Mouse (Mus musculus) stomach, embryonic 16.5 days (tissue): ENCODE measurements around the gene Tmc7. TPM values are rescaled to one million over a fixed set of nuclear protein-coding genes. Genes with fewer than 3 reads are reported as not detected.

Experiments
- ATAC-seq: fragments of 200-750 bp; cut with Nextera tagmentation; 2 replicates; pipeline ENCODE4 v1.8.0; 2017; ENCODE audit warnings: moderate number of reproducible peaks, moderate TSS enrichment; ENCODE audit not compliant: insufficient read depth, low FRiP score
- H3K27ac ChIP-seq: fragments of 300-500 bp; sonication (generic); 2 replicates; pipeline ENCODE4 v1.5.1; 2014; ENCODE audit warnings: low read length
- H3K27me3 ChIP-seq: fragments of 300-500 bp; sonication (generic); 2 replicates; pipeline ENCODE4 v1.6.1; 2014; ENCODE audit warnings: low read length, control low read depth, mixed read lengths; ENCODE audit not compliant: control insufficient read depth, insufficient read depth
- H3K36me3 ChIP-seq: fragments of 300-500 bp; sonication (generic); 2 replicates; pipeline ENCODE4 v1.6.1; 2014; ENCODE audit warnings: low read length; ENCODE audit not compliant: control insufficient read depth, insufficient read depth
- H3K4me1 ChIP-seq: fragments of 300-500 bp; sonication (generic); 2 replicates; pipeline ENCODE4 v1.6.1; 2014; ENCODE audit warnings: low read length, control low read depth, mixed read lengths; ENCODE audit not compliant: control insufficient read depth, insufficient read depth
- H3K4me2 ChIP-seq: fragments of 300-500 bp; sonication (generic); 2 replicates; pipeline ENCODE4 v1.6.1; 2014; ENCODE audit warnings: low read depth, low read length, mixed read lengths
- H3K4me3 ChIP-seq: fragments of 300-500 bp; sonication (generic); replicated peaks from 2 replicates; pipeline ENCODE4 v1.5.1; 2014; ENCODE audit warnings: mild to moderate bottlenecking, low read length
- H3K9ac ChIP-seq: fragments of 300-500 bp; sonication (generic); 2 replicates; pipeline ENCODE4 v1.6.1; 2014; ENCODE audit warnings: low read length
- H3K9me3 ChIP-seq: fragments of 300-500 bp; sonication (generic); replicated peaks from 2 replicates; pipeline ENCODE4 v1.6.1; 2016; ENCODE audit warnings: low read length, control low read depth; ENCODE audit not compliant: control insufficient read depth
- WGBS: fragments of 180-500 bp; shearing (Covaris S2); extraction: QIAGEN DNeasy Blood & Tissue Kit; methylation state at CpG from one replicate; pipeline ENCODE4 v1.1.7; 2014; 5-methylcytosine and 5-hydroxymethylcytosine counted together
- polyA plus RNA-seq: library from polyadenylated mRNA; unstranded; fragments of >200 nt; fragmentation: Nextera tagmentation; extraction: Ambion mirVana; gene quantifications from 2 replicates; pipeline ENCODE4 v1.2.1, GENCODE M21; 2015

The Tmc7 gene
- polyA plus RNA-seq, 1 experiment from 2014 or later = 13.1 TPM

DNA sequence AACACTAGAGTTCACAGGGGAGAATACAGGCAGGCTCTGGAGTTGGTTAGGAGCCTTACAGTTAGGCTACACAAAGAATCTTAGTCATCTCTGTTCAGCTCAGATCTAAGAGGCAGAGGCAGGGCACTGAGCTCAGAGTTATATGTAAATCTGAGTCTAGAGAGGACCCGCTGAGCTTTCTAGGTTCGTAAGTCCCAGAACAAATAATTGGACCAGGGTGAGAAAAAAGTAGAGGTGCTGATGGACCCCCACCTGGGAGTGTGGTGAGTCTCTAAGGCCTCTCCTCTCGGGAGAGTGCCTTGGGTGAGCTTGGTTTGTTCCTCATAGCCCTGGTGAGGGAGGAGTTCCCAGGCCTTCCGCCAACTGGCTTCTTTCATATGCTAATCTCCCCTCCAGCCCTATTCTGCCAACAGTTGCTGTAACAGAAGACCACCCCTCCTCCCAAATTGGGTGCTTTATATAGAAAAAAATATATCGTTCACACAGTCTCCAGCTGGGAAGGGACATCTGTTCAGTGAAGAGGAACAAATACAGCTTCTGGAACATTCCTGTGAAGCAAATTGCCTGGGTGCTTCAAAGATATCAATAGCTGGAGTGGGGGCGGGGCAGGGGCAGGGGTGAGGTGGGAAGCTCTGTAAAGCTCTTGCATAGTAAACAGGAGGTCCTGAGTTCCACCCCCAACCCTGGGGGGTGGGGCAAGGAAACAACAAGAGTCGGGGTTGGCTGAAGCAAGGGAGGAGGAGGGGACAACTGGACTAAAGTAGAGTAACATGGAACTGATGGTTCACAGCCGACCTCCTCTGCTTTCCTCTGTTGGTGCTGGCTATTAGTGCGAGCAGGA lies 9.3 kb upstream of the Tmc7 start:
- Histone ChIP-seq H3K4me2 (no peak overlapping the region), H3K9me3 (no peaks in the 10 kb centered on the region), H3K27me3 (0 out of 2 replicates have a peak, but pooled peaks cover 5% of the 10 kb centered on the region), H3K4me3 (no peak overlapping the region), H3K27ac (peak overlapping the region; percentile 41; the same call in 1 of the 2 replicates), H3K4me1 (peaks cover 22% of the 10 kb centered on the region), H3K9ac (no peak overlapping the region), H3K36me3 (no peaks in the 10 kb centered on the region)
- ATAC-seq = no peak; the same call in 1 of the 2 replicates
- 13% methylated on average over 9 of the region's 9 CpGs for WGBS

GRCm38 (mm10) chr7:118592146-118592545 lies 7.6 kb upstream of the Tmc7 start:
- Histone ChIP-seq H3K9ac (no peak overlapping the region), H3K27ac (no peak overlapping the region), H3K36me3 (no peaks in the 10 kb centered on the region), H3K4me3 (no peak overlapping the region), H3K9me3 (no peaks in the 10 kb centered on the region), H3K27me3 (0 out of 2 replicates have a peak, but pooled peaks cover 5% of the 10 kb centered on the region), H3K4me1 (peaks cover 22% of the 10 kb centered on the region), H3K4me2 (no peak overlapping the region)
- ATAC-seq = no peak
- WGBS = 58% methylated on average over 6 of the region's 6 CpGs

DNA sequence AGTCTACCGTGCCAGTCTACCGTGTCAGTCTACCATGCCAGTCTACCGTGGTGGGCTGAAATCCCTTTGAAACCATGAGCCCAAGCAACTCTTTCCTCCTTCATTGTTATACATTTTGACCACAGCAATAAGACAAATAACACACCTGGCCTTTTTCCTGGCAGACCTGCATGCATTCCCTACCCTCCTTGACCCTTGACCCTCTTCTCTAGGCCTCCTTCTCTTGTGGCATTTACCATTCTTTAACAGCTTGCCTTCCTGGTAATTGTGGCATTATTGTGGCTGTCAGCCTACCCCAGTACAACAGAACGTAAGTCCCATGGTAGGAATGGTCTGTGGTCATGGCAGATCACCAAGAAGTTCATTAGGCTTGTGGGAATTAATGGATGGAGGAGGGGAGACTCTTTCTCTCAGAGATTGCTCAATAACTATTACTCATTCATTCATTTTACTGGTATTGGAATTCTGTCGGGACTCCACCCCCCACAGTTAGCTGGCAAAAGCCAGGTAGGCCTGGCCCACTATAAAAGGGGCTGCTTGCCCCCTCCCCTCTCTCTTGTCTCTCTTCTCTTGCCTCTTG lies 6.3 kb upstream of the Tmc7 start:
- no peak overlapping the region for H3K4me2 ChIP-seq
- no peak overlapping the region for H3K4me3 ChIP-seq
- no peaks in the 10 kb centered on the region for H3K36me3 ChIP-seq
- ATAC-seq = no peak
- no peaks in the 10 kb centered on the region for H3K27me3 ChIP-seq
- H3K9ac ChIP-seq = no peak overlapping the region
- H3K27ac ChIP-seq = no peak overlapping the region
- H3K9me3 ChIP-seq = no peaks in the 10 kb centered on the region
- WGBS = 87% methylated on average over 5 of the region's 5 CpGs
- peaks cover 22% of the 10 kb centered on the region for H3K4me1 ChIP-seq

DNA sequence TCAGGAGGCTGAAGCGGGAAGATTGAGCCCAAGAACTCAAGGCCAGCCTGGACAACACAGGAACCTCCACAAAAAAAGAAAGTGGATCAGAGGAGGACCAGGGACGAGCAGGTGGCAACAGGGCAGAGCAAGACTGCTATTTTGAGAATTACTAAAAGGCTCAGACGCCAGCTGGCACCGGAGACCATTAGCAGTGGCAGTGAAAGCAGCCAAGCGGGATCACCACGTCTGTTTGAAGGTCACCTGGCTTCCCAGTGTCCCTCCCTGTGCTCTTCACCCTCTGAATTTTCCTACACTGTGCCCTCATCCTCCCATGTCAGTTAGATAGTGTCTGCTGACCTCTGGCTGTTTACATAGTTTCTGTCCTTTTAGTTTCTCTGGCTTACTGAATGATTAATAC lies 1.3 kb upstream of the Tmc7 start:
- ATAC-seq = no peak
- H3K4me2 ChIP-seq = no peak overlapping the region
- H3K27me3 ChIP-seq = no peaks in the 10 kb centered on the region
- no peak overlapping the region for H3K4me3 ChIP-seq
- H3K9me3 ChIP-seq = no peaks in the 10 kb centered on the region
- H3K4me1 ChIP-seq = peaks cover 4% of the 10 kb centered on the region; the same call in 1 of the 2 replicates
- H3K9ac ChIP-seq = no peak overlapping the region
- no peaks in the 10 kb centered on the region for H3K36me3 ChIP-seq
- 61% methylated on average over 6 of the region's 6 CpGs for WGBS
- no peak overlapping the region for H3K27ac ChIP-seq

- WGBS = 67% methylated on average over 5 of the region's 5 CpGs
- ATAC-seq = no peak
- Histone ChIP-seq H3K4me2 (peak overlapping the region; percentile 95), H3K27ac (no peak overlapping the region), H3K9ac (peak overlapping the region; percentile 90; the same call in 1 of the 2 replicates), H3K36me3 (no peaks in the 10 kb centered on the region), H3K4me3 (peak overlapping the region; percentile 75), H3K9me3 (no peaks in the 10 kb centered on the region), H3K27me3 (no peaks in the 10 kb centered on the region), H3K4me1 (peaks cover 4% of the 10 kb centered on the region; the same call in 1 of the 2 replicates)
Observed at GRCm38 (mm10) chr7:118584926-118585325, 390 bp upstream of the Tmc7 start.

GRCm38 (mm10) chr7:118583821-118584220 lies 715 bp downstream of the Tmc7 start:
- Histone ChIP-seq H3K9ac (peak overlapping the region; percentile 90), H3K27me3 (no peaks in the 10 kb centered on the region), H3K27ac (peak overlapping the region; percentile 85), H3K4me2 (peak overlapping the region; percentile 95), H3K4me3 (peak overlapping the region; percentile 75), H3K4me1 (peaks cover 4% of the 10 kb centered on the region; the same call in 1 of the 2 replicates), H3K36me3 (no peaks in the 10 kb centered on the region), H3K9me3 (no peaks in the 10 kb centered on the region)
- WGBS = 17% methylated on average over 7 of the region's 7 CpGs
- peak; percentile 69 for ATAC-seq

DNA sequence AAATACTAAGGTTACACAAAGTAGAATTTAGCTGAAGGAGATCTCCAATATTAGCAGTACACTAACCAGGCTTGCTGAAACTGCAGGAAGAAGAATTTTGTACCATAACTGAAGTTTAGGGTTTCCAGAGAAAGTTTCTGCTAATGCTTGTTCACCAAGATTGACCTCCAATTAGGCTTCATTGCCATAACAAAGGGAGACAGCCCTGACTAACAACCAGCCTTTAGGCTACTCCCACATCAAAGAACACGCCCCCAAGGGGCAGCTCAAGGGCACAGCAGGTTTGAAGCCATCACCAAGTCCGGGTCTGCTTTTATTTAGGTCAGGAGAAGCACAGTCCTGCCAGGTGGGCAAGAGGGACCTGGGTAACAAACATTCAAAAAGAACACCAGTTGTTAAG lies 4.6 kb downstream of the Tmc7 start:
- Histone ChIP-seq H3K36me3 (no peaks in the 10 kb centered on the region), H3K27me3 (no peaks in the 10 kb centered on the region), H3K9me3 (no peaks in the 10 kb centered on the region), H3K4me1 (peaks cover 4% of the 10 kb centered on the region; the same call in 1 of the 2 replicates), H3K4me3 (no peak overlapping the region), H3K27ac (no peak overlapping the region), H3K4me2 (no peak overlapping the region), H3K9ac (no peak overlapping the region)
- 58% methylated on average over 2 of the region's 2 CpGs for WGBS
- ATAC-seq = no peak

- Histone ChIP-seq H3K27me3 (no peaks in the 10 kb centered on the region), H3K4me3 (no peak overlapping the region), H3K36me3 (no peaks in the 10 kb centered on the region), H3K4me2 (no peak overlapping the region), H3K4me1 (no peaks in the 10 kb centered on the region), H3K27ac (no peak overlapping the region), H3K9ac (no peak overlapping the region), H3K9me3 (no peaks in the 10 kb centered on the region)
- ATAC-seq = no peak
- WGBS = 66% methylated on average over 3 of the region's 3 CpGs
Observed at GRCm38 (mm10) chr7:118578269-118578668, 6.3 kb downstream of the Tmc7 start.

DNA sequence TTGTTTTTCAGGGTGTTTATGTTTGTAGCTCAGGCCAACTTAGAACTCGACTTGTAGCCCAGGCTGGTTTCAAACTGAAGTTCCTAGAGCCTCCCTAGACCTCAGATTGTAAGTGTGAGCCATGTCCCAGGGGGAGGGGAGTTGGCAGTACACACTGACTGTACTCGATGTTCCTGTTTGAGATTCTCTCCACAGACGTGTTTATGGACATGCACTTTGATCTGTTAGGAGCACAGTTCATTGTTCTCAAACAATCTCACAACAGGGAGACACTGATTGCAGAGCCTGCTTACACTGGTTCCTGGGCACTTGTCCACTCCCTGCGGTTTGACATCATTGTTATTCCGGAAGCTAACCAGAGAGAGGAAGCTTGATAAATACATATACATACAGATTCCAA lies 12.5 kb downstream of the Tmc7 start:
- WGBS = 54% methylated on average over 5 of the region's 5 CpGs
- Histone ChIP-seq H3K4me1 (no peaks in the 10 kb centered on the region), H3K27me3 (no peaks in the 10 kb centered on the region), H3K4me3 (no peak overlapping the region), H3K27ac (no peak overlapping the region), H3K9me3 (no peaks in the 10 kb centered on the region), H3K4me2 (no peak overlapping the region), H3K9ac (no peak overlapping the region), H3K36me3 (no peaks in the 10 kb centered on the region)
- no peak for ATAC-seq
